Mouse (Mus musculus) lung, embryonic 16.5 days (tissue): Measurements from ENCODE around the gene Smarcc1. TPM values are rescaled to one million over a fixed set of nuclear protein-coding genes. Genes with fewer than 3 reads are reported as not detected.

Source experiments
- ATAC-seq: fragments of 200-750 bp; cut with Nextera tagmentation; 2 replicates; pipeline ENCODE4 v1.8.0; 2017; ENCODE audit warnings: low read depth, mild to moderate bottlenecking, moderate library complexity
- H3K27ac ChIP-seq: fragments of 300-500 bp; sonication (generic); 2 replicates; pipeline ENCODE4 v1.5.1; 2014; ENCODE audit warnings: mild to moderate bottlenecking, control low read depth, low read length
- H3K27me3 ChIP-seq: fragments of 300-500 bp; sonication (generic); 2 replicates; pipeline ENCODE4 v1.6.1; 2014; ENCODE audit warnings: low read depth, low read length, mixed read lengths; ENCODE audit not compliant: control insufficient read depth, insufficient read depth
- H3K36me3 ChIP-seq: fragments of 300-500 bp; sonication (generic); 2 replicates; pipeline ENCODE4 v1.6.1; 2014; ENCODE audit warnings: low read length; ENCODE audit not compliant: control insufficient read depth, insufficient read depth
- H3K4me1 ChIP-seq: fragments of 300-500 bp; sonication (generic); replicated peaks from 2 replicates; pipeline ENCODE4 v1.6.1; 2014; ENCODE audit warnings: low read length, mixed read lengths; ENCODE audit not compliant: control insufficient read depth, insufficient read depth
- H3K4me2 ChIP-seq: fragments of 300-500 bp; sonication (generic); 2 replicates; pipeline ENCODE4 v1.6.1; 2014; ENCODE audit warnings: low read depth, low read length, control low read depth
- H3K4me3 ChIP-seq: fragments of 300-500 bp; sonication (generic); 2 replicates; pipeline ENCODE4 v1.5.1; 2014; ENCODE audit warnings: mild to moderate bottlenecking, low read length, control low read depth
- H3K9ac ChIP-seq: fragments of 300-500 bp; sonication (generic); 2 replicates; pipeline ENCODE4 v1.6.1; 2014; ENCODE audit warnings: low read length, control low read depth
- H3K9me3 ChIP-seq: fragments of 300-500 bp; sonication (generic); 2 replicates; pipeline ENCODE4 v1.6.1; 2016; ENCODE audit warnings: low read length; ENCODE audit not compliant: control insufficient read depth
- WGBS: fragments of 180-500 bp; shearing (Covaris S2); extraction: QIAGEN DNeasy Blood & Tissue Kit; methylation state at CpG from one replicate; pipeline ENCODE4 v1.1.7; 2014; 5-methylcytosine and 5-hydroxymethylcytosine counted together
- polyA plus RNA-seq: library from polyadenylated mRNA; unstranded; fragments of >200 nt; fragmentation: Nextera tagmentation; extraction: Ambion mirVana; gene quantifications from 2 replicates; pipeline ENCODE4 v1.2.1, GENCODE M21; 2015

Gene Smarcc1
- polyA plus RNA-seq, 1 experiment from 2014 or later: 87.1 TPM

GRCm38 (mm10) chr9:110093303-110093702, 24.2 kb upstream of the Smarcc1 start:
- H3K4me1 ChIP-seq: no peaks in the 10 kb centered on the region
- no peak overlapping the region for H3K9ac ChIP-seq
- no peaks in the 10 kb centered on the region for H3K9me3 ChIP-seq
- no peak for ATAC-seq
- H3K4me3 ChIP-seq: no peak overlapping the region
- 78% methylated on average over 4 of the region's 4 CpGs for WGBS
- no peak overlapping the region for H3K4me2 ChIP-seq
- no peaks in the 10 kb centered on the region for H3K27me3 ChIP-seq
- H3K27ac ChIP-seq: no peak overlapping the region
- peaks cover 61% of the 10 kb centered on the region for H3K36me3 ChIP-seq

- Histone ChIP-seq H3K4me1 (no peaks in the 10 kb centered on the region), H3K9me3 (no peaks in the 10 kb centered on the region), H3K9ac (no peak overlapping the region), H3K4me2 (no peak overlapping the region), H3K4me3 (no peak overlapping the region), H3K36me3 (peaks cover 61% of the 10 kb centered on the region), H3K27me3 (no peaks in the 10 kb centered on the region), H3K27ac (no peak overlapping the region)
- ATAC-seq: no peak
- 95% methylated on average over 4 of the region's 4 CpGs for WGBS
Measured at GRCm38 (mm10) chr9:110094761-110095160, 22.7 kb upstream of the Smarcc1 start.

- no peak overlapping the region for H3K4me2 ChIP-seq
- no peak overlapping the region for H3K9ac ChIP-seq
- 94% methylated on average over 3 of the region's 3 CpGs for WGBS
- peaks cover 36% of the 10 kb centered on the region for H3K36me3 ChIP-seq
- no peak overlapping the region for H3K4me3 ChIP-seq
- no peaks in the 10 kb centered on the region for H3K9me3 ChIP-seq
- H3K4me1 ChIP-seq: peaks cover 4% of the 10 kb centered on the region; the same call in 1 of the 2 replicates
- H3K27ac ChIP-seq: no peak overlapping the region
- no peaks in the 10 kb centered on the region for H3K27me3 ChIP-seq
- ATAC-seq: no peak
Measured at GRCm38 (mm10) chr9:110097791-110098190, 19.7 kb upstream of the Smarcc1 start.

GRCm38 (mm10) chr9:110100627-110101600, 16.6 kb upstream of the Smarcc1 start:
- H3K27me3 ChIP-seq: no peaks in the 10 kb centered on the region
- peak overlapping the region; percentile 23; the same call in 1 of the 2 replicates for H3K27ac ChIP-seq
- WGBS: 2% methylated on average over 41 of the region's 41 CpGs
- no peaks in the 10 kb centered on the region for H3K9me3 ChIP-seq
- H3K4me2 ChIP-seq: peak overlapping the region; percentile 71
- H3K4me3 ChIP-seq: peak overlapping the region; percentile 85
- peaks cover 31% of the 10 kb centered on the region for H3K36me3 ChIP-seq
- peaks cover 4% of the 10 kb centered on the region; the same call in 1 of the 2 replicates for H3K4me1 ChIP-seq
- peak; percentile 98 for ATAC-seq
- H3K9ac ChIP-seq: peak overlapping the region; percentile 91

- Histone ChIP-seq H3K9me3 (no peaks in the 10 kb centered on the region), H3K27me3 (no peaks in the 10 kb centered on the region), H3K36me3 (peaks cover 18% of the 10 kb centered on the region), H3K4me1 (peaks cover 10% of the 10 kb centered on the region), H3K27ac (peak overlapping the region; percentile 98), H3K4me2 (peak overlapping the region; percentile 86), H3K4me3 (peak overlapping the region; percentile 86), H3K9ac (peak overlapping the region; percentile 91)
- 7% methylated on average over 10 of the region's 10 CpGs for WGBS
- ATAC-seq: peak; percentile 1; the same call in 1 of the 2 replicates
Measured at GRCm38 (mm10) chr9:110116353-110116976, 1.0 kb upstream of the Smarcc1 start.

- Histone ChIP-seq H3K9ac (peak within 1 kb of the TSS; percentile 91), H3K4me1 (peaks cover 10% of the 10 kb centered on the region), H3K4me3 (peak within 1 kb of the TSS; percentile 86), H3K27ac (peak within 1 kb of the TSS; percentile 98), H3K27me3 (no peaks in the 10 kb centered on the region), H3K4me2 (peak within 1 kb of the TSS; percentile 86), H3K9me3 (no peaks in the 10 kb centered on the region), H3K36me3 (peaks cover 5% of the 10 kb centered on the region)
- ATAC-seq: no peak
- under 1% methylated on average over 17 of the region's 17 CpGs for WGBS
Measured at GRCm38 (mm10) chr9:110117779-110118139, 251 bp downstream of the Smarcc1 start, which contains the start of gene Dhx30. TSS of gene Dhx30 (minus strand) at chr9:110117830.

- Histone ChIP-seq H3K27ac (no peak overlapping the region), H3K9ac (peak overlapping the region; percentile 91), H3K4me1 (peaks cover 10% of the 10 kb centered on the region), H3K4me2 (peak overlapping the region; percentile 75), H3K4me3 (peak overlapping the region; percentile 86), H3K36me3 (0 out of 2 replicates have a peak, but pooled peaks cover 2% of the 10 kb centered on the region), H3K9me3 (no peaks in the 10 kb centered on the region), H3K27me3 (no peaks in the 10 kb centered on the region)
- no peak for ATAC-seq
- WGBS: 68% methylated on average over 1 of the region's 1 CpGs
Measured at GRCm38 (mm10) chr9:110118249-110118648, 741 bp downstream of the Smarcc1 start.

- H3K27ac ChIP-seq: no peak overlapping the region
- no peak overlapping the region for H3K9ac ChIP-seq
- H3K27me3 ChIP-seq: no peaks in the 10 kb centered on the region
- no peaks in the 10 kb centered on the region for H3K9me3 ChIP-seq
- no peaks in the 10 kb centered on the region for H3K36me3 ChIP-seq
- H3K4me1 ChIP-seq: peaks cover 8% of the 10 kb centered on the region
- WGBS: 72% methylated on average over 4 of the region's 4 CpGs
- no peak for ATAC-seq
- H3K4me3 ChIP-seq: no peak overlapping the region
- no peak overlapping the region for H3K4me2 ChIP-seq
Measured at GRCm38 (mm10) chr9:110121424-110121823, 3.9 kb downstream of the Smarcc1 start.

GRCm38 (mm10) chr9:110123322-110123721, 5.8 kb downstream of the Smarcc1 start:
- ATAC-seq: no peak
- H3K36me3 ChIP-seq: no peaks in the 10 kb centered on the region
- no peak overlapping the region for H3K27ac ChIP-seq
- 82% methylated on average over 2 of the region's 2 CpGs for WGBS
- H3K4me1 ChIP-seq: peaks cover 3% of the 10 kb centered on the region
- H3K27me3 ChIP-seq: no peaks in the 10 kb centered on the region
- H3K4me3 ChIP-seq: no peak overlapping the region
- H3K9ac ChIP-seq: no peak overlapping the region
- H3K9me3 ChIP-seq: no peaks in the 10 kb centered on the region
- H3K4me2 ChIP-seq: no peak overlapping the region
